Mouse (Mus musculus): Measurements from ENCODE around the gene Bcat2. TPM values are rescaled to one million over a fixed set of nuclear protein-coding genes. Genes with fewer than 3 reads are reported as not detected.
A peak's percentile ranks its signal among the peaks of the same experiment; 100 is the strongest.

The Bcat2 gene
- polyA plus RNA-seq, 1 experiment = 56.4 TPM

DNA sequence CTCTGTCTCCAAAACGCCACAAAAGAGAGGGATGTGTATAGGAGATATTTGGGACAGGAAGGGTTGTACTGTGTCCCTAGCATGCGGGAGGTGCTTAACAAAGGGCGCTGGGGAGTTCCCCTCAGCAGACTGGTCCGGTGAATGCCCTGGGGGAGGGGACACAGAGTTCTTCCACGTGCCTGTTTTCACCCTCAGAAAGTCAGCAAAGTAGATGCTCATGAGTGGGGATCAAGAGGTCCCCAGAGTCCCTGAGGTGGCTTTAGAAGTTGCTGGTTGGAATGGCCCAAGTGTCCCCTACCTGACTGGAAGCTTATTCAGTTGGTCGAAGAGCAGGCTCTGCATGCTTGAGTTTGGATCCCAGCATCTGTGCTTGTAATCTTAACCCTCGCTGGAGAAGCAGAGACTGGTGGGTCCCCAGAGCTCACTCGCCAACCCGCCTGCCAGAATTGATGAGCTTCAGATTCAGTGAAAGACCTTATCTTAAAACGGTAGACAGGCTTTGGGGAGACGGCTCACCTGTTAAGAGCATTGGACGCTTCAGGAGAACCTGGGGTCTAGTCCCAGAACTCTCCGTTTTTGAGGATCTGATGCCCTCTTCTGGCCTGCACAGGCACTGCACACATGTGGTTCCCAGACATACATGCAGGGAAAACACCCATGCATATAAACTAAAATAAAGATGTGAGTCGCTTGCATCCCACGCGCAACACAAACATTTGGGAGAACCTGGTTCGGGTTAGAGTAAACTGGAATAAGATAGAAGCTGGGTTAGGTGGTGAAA is 8.9 kb upstream of the Bcat2 start:
- H3K9me3 ChIP-seq = no peaks in the 10 kb centered on the region
- TF ChIP-seq GATA1 (IDR thresholded peaks at IDR 0.05; ENCODE audit: borderline replicate concordance, low read length) = no peak
- TF ChIP-seq FLI1 (IDR thresholded peaks at IDR 0.05; ENCODE audit: low read length) = no peak
- peak overlapping the region; percentile 83 for H3K4me3 ChIP-seq (replicated peaks)
- H3K36me3 ChIP-seq (replicated peaks; ENCODE audit: low read length) = no peaks in the 10 kb centered on the region
- peaks cover 61% of the 10 kb centered on the region for H3K4me1 ChIP-seq
- peaks cover 10% of the 10 kb centered on the region for H3K27me3 ChIP-seq (replicated peaks)

DNA sequence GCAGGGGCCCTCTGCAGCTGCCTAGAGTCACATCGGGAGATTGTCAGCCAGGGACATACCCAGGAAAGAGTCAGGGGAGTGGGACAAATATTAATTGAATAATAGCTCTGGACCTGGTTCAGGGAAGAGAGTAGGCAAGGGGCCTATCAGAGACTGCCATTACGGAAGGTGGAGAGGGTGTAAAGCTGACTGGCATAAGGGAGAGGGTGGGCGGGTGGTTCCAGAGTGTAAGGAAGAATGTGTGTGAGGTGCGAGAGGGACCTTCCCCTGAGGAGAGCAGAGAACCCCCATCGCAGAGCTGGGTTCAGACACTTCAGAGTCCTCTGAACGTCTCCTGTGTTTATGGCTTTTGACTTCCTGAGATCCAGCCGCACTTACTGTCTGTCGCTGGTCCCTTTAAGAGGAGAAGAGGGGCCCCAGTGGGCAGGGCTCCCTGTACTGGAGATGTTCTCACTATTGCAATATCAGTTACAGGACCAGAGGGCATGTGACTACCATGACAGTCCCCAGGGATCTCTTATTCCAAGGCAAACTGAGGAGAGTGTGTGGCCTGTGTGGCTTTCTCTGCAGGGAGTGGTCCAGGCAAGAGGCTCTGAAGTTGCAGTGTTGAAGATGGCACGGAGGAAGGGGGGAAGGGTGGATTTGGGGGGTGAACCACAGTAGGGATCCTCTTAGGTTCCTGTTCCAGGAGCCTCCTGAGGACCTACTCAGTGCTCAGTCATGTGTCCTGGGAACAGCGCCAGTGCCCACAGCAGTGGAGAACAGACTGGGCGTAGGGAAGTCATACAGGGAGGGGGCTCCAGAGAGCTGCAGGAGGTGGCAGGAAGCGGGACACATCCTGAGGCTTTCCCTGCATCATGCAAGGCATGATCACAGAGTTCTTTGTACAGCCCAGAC is 8.1 kb upstream of the Bcat2 start:
- H3K36me3 ChIP-seq (replicated peaks; ENCODE audit: low read length) = peaks cover 3% of the 10 kb centered on the region
- TF ChIP-seq GATA1 (IDR thresholded peaks at IDR 0.05; ENCODE audit: borderline replicate concordance, low read length) (no peak), FLI1 (IDR thresholded peaks at IDR 0.05; ENCODE audit: low read length) (no peak)
- peaks cover 10% of the 10 kb centered on the region for H3K27me3 ChIP-seq (replicated peaks)
- peak overlapping the region; percentile 83 for H3K4me3 ChIP-seq (replicated peaks)
- no peaks in the 10 kb centered on the region for H3K9me3 ChIP-seq
- H3K4me1 ChIP-seq = peaks cover 65% of the 10 kb centered on the region

DNA sequence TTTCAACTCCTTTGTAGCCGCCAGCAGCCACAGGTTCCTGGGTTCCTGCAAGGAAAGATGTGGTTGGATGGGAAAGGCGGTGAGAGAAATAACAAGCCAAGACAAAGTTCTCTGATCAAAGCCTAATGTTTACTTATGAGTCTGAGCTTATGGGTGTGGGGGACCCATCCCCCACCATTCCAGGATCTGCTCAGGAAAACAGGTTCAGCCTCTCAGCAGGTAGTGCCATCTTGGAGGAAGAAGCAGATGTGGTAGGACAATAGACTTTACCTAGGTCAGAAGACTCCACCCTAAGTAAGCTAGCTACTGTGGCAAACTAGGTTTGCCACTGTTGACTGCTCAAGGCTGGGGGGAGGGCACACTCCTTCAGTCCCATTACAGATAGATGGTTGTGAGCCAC is 5.1 kb upstream of the Bcat2 start:
- H3K36me3 ChIP-seq (replicated peaks; ENCODE audit: low read length) = peaks cover 6% of the 10 kb centered on the region
- no peaks in the 10 kb centered on the region for H3K9me3 ChIP-seq
- H3K4me3 ChIP-seq (replicated peaks) = no peak overlapping the region
- H3K4me1 ChIP-seq = peaks cover 83% of the 10 kb centered on the region
- TF ChIP-seq FLI1 (IDR thresholded peaks at IDR 0.05; ENCODE audit: low read length) (no peak), GATA1 (IDR thresholded peaks at IDR 0.05; ENCODE audit: borderline replicate concordance, low read length) (no peak)
- no peaks in the 10 kb centered on the region for H3K27me3 ChIP-seq (replicated peaks)

DNA sequence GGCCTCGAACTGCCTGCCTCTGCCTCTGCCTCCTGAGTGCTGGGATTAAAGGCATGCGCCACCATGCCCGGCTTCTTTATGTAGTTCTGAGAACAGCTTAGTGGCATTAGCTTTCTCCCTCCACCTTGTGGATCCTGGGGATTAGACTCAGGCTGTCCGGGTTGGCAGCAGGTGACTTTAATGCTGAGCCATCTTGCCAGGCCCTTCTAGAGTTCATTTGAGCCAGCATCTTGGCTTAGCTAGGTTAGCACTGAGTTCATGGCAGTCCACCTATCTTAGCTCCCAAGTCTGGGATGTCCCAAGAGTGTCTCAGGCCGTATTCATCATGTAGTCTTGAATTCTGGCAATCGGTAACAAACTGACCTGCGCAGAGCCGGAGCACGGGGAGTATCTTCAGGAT is 4.5 kb upstream of the Bcat2 start:
- H3K36me3 ChIP-seq (replicated peaks; ENCODE audit: low read length) = peaks cover 6% of the 10 kb centered on the region
- H3K4me1 ChIP-seq = peaks cover 81% of the 10 kb centered on the region
- no peak overlapping the region for H3K4me3 ChIP-seq (replicated peaks)
- no peaks in the 10 kb centered on the region for H3K9me3 ChIP-seq
- no peak for TF ChIP-seq FLI1 (IDR thresholded peaks at IDR 0.05; ENCODE audit: low read length)
- TF ChIP-seq GATA1 (IDR thresholded peaks at IDR 0.05; ENCODE audit: borderline replicate concordance, low read length) = no peak
- H3K27me3 ChIP-seq (replicated peaks) = no peaks in the 10 kb centered on the region

DNA sequence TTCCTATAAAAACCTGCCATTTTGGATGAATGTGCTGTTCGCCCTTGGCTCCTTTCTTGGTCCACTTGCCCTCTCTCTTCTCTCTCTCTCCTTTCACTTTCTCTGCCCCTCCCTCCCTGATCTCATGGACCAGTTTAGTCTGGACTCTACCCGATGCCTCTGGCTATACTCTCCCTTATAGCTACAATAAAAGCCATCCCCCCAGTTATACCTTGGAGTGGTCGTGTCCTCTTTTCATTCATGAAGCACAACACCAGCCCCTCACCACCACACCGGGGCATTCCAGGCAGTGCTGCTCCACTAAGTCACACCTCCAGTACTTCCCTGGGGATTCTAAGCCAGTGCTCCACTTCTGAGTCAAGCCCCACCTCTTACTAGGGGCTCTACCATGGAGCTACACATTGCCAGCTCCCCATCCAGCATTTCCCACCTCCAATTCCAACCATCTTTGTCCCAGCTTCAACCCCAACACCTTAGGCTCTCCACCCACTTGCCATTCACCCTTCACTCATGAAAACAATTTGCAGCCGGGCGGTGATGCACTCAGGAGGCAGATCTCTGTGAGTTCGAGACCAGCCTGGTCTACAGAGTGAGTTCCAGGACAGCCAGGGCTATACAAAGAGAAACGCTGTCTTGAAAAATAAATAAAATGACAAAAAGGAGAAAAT is 2.7 kb upstream of the Bcat2 start:
- H3K9me3 ChIP-seq = no peaks in the 10 kb centered on the region
- H3K4me3 ChIP-seq (replicated peaks) = peak overlapping the region; percentile 91
- peaks cover 78% of the 10 kb centered on the region for H3K4me1 ChIP-seq
- TF ChIP-seq FLI1 (IDR thresholded peaks at IDR 0.05; ENCODE audit: low read length) (no peak), GATA1 (IDR thresholded peaks at IDR 0.05; ENCODE audit: borderline replicate concordance, low read length) (no peak)
- no peaks in the 10 kb centered on the region for H3K27me3 ChIP-seq (replicated peaks)
- peaks cover 6% of the 10 kb centered on the region for H3K36me3 ChIP-seq (replicated peaks; ENCODE audit: low read length)

DNA sequence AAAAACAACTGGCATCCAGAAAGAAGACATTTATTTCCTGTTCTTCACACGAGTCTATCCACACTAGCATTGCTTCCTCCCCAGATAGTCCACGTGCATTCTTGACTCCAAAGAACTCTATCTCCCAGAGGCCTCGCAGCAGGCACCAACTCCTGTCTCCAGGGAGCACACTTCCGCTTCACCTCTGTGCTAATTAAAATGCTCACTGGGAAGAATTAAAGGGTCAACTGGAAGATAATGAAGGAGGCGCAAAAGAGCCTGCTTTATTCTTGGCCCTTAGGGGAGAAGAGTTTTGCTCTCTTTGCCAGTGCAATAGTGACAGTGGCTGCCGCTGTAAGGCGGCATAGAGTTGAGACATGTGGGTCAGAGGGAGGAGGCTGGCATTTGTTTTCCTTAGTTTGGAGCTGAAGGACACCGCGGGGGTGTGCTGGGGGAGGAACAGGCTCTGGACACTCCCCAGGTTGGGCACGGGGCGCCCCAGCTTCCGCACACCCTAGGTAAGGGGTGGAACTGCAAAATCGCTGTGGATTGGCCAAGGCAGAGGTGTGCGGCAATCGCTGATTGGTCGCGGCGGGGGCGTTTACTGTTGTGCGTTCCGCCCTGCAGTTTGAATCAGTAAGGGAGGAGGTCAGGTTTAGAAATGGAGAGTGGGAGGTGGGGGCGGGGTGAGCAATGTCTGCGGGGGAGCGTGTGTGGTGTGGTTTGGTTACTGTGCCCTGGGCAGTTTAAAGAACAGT is 2.0 kb upstream of the Bcat2 start:
- Histone ChIP-seq H3K9me3 (no peaks in the 10 kb centered on the region), H3K36me3 (replicated peaks; ENCODE audit: low read length) (peaks cover 11% of the 10 kb centered on the region), H3K27me3 (replicated peaks) (no peaks in the 10 kb centered on the region), H3K4me3 (replicated peaks) (peak overlapping the region; percentile 91), H3K4me1 (peaks cover 78% of the 10 kb centered on the region)
- TF ChIP-seq FLI1 (IDR thresholded peaks at IDR 0.05; ENCODE audit: low read length) (no peak), GATA1 (IDR thresholded peaks at IDR 0.05; ENCODE audit: borderline replicate concordance, low read length) (no peak; the same call in 2 of the 3 replicates)

DNA sequence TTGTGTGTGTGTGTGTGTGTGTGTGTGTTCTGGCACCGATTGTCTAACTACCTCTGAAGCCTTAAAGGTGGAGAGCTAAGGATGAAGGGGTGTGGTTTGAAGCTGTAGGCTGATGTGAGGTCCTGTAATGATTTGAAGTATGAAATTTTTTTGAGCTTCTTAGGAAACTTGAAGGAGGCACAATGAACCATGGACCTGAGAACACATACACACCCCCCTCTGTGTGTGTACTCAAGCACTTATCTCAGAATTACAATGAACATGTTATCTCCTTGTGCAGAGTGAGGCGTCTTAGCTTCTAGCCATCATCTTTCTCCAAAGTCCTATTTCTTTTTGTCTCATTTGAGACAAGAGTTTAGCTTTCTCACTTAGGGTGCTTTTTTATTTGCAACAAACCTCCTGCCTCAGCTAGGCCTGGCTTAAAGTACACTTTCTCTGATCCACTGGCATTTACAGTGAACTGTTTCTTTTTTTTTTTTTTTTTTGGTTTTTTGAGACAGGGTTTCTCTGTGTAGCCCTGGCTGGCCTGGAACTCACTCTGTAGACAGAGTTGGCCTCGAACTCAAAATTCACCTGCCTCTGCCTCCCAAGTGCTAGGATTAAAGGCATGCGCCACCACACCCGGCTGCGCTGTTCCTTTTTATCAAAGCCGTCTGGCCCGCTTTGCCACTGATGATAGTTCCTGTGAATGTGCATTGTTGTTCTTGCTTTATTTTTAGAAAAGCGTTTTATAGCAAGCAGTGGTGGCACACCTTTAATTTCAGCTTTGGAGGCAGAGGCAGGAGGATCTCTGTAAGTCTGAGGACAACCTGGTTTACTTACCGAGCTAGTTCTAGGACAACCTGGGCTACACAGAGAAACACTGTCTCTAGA is 1.1 kb upstream of the Bcat2 start:
- Histone ChIP-seq H3K4me1 (peaks cover 83% of the 10 kb centered on the region), H3K4me3 (replicated peaks) (peak overlapping the region; percentile 91), H3K9me3 (no peaks in the 10 kb centered on the region), H3K27me3 (replicated peaks) (no peaks in the 10 kb centered on the region), H3K36me3 (replicated peaks; ENCODE audit: low read length) (peaks cover 18% of the 10 kb centered on the region)
- TF ChIP-seq GATA1 (IDR thresholded peaks at IDR 0.05; ENCODE audit: borderline replicate concordance, low read length) (no peak), FLI1 (IDR thresholded peaks at IDR 0.05; ENCODE audit: low read length) (no peak)

DNA sequence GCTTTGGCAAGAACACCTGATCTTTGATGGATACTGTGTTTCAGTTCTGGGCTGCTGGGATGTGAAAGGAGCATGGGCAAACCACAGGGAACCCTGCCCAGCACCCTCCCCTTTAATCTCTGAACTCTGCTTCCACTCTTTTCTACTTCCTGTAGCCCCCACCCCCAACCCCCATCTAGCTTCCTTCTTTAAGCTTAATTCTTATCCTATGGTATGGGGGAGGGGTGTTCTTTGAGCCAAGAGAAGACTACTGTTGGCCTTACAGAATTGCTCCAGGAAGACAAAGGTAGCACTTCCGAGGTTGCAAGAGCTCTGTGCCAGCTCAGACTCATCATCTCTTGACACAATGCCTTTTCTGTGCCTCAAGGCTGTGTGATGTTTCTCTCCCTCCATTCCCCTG is 2.0 kb downstream of the Bcat2 start:
- TF ChIP-seq GATA1 (IDR thresholded peaks at IDR 0.05; ENCODE audit: borderline replicate concordance, low read length) = no peak
- TF ChIP-seq FLI1 (IDR thresholded peaks at IDR 0.05; ENCODE audit: low read length) = no peak
- Histone ChIP-seq H3K4me3 (replicated peaks) (peak overlapping the region; percentile 95), H3K27me3 (replicated peaks) (no peaks in the 10 kb centered on the region), H3K4me1 (peaks cover 76% of the 10 kb centered on the region), H3K36me3 (replicated peaks; ENCODE audit: low read length) (peaks cover 46% of the 10 kb centered on the region), H3K9me3 (no peaks in the 10 kb centered on the region)
